Mouse (Mus musculus) heart, adult 2 months (tissue): ENCODE data around the gene Dcakd.

Source experiments
- CTCF ChIP-seq: fragments of 200-600 bp; IDR thresholded peaks from 2 replicates; pipeline ENCODE4 v1.8.1; 2022; ENCODE audit warnings: antibody characterized with exemption, mild to moderate bottlenecking, moderate library complexity
- EP300 ChIP-seq: fragments of 200-500 bp; IDR thresholded peaks from 2 replicates; pipeline ENCODE4 v1.6.1; 2011; ENCODE audit warnings: low read depth, low read length, control low read depth; ENCODE audit not compliant: insufficient read depth
- POLR2A ChIP-seq: fragments of 200-500 bp; IDR thresholded peaks from 2 replicates; pipeline ENCODE4 v1.6.1; 2011; ENCODE audit warnings: mild to moderate bottlenecking, low read depth, low read length, control low read depth; ENCODE audit not compliant: insufficient read depth

GRCm38 (mm10) chr11:103004852-103005251 is 23.3 kb downstream of the Dcakd start:
- TF ChIP-seq CTCF (no peak), POLR2A (no peak), EP300 (no peak)
